Mouse (Mus musculus): ENCODE data around the gene Cpsf6. TPM values are rescaled to one million over a fixed set of nuclear protein-coding genes. Genes with fewer than 3 reads are reported as not detected.

The Cpsf6 gene
- polyA plus RNA-seq, 1 experiment, result 57.9 TPM

- TF ChIP-seq CTCF (IDR thresholded peaks at IDR 0.05; ENCODE audit: low read depth, low read length), result no peak
- TF ChIP-seq POLR2A (IDR thresholded peaks at IDR 0.05; ENCODE audit: borderline replicate concordance, low read depth, low read length), result no peak
- no peak overlapping the region for H3K4me3 ChIP-seq (ENCODE audit: insufficient read depth, low read length)
- H3K4me1 ChIP-seq (ENCODE audit: control insufficient read depth, insufficient read depth, low read length), result peaks cover 31% of the 10 kb centered on the region
- H3K27ac ChIP-seq (ENCODE audit: insufficient read depth, low read depth, low read length), result no peak overlapping the region
Measured at GRCm38 (mm10) chr10:117414726-117415125, 34.9 kb upstream of the Cpsf6 start.

GRCm38 (mm10) chr10:117413562-117414527, 34.0 kb upstream of the Cpsf6 start:
- Histone ChIP-seq H3K4me3 (ENCODE audit: insufficient read depth, low read length) (no peak overlapping the region), H3K27ac (ENCODE audit: insufficient read depth, low read depth, low read length) (no peak overlapping the region), H3K4me1 (ENCODE audit: control insufficient read depth, insufficient read depth, low read length) (peaks cover 29% of the 10 kb centered on the region)
- TF ChIP-seq CTCF (IDR thresholded peaks at IDR 0.05; ENCODE audit: low read depth, low read length), result no peak
- no peak for TF ChIP-seq POLR2A (IDR thresholded peaks at IDR 0.05; ENCODE audit: borderline replicate concordance, low read depth, low read length)

- Histone ChIP-seq H3K4me3 (ENCODE audit: insufficient read depth, low read length) (no peak overlapping the region), H3K27ac (ENCODE audit: insufficient read depth, low read depth, low read length) (peak overlapping the region; percentile 48)
Measured at GRCm38 (mm10) chr10:117412474-117413057, 32.8 kb upstream of the Cpsf6 start.

GRCm38 (mm10) chr10:117411716-117412473, 32.1 kb upstream of the Cpsf6 start:
- TF ChIP-seq CTCF (IDR thresholded peaks at IDR 0.05; ENCODE audit: low read depth, low read length), result no peak
- no peak for TF ChIP-seq POLR2A (IDR thresholded peaks at IDR 0.05; ENCODE audit: borderline replicate concordance, low read depth, low read length)
- H3K27ac ChIP-seq (ENCODE audit: insufficient read depth, low read depth, low read length), result peak overlapping the region; percentile 48; the same call in 1 of the 2 replicates
- H3K4me3 ChIP-seq (ENCODE audit: insufficient read depth, low read length), result no peak overlapping the region
- peaks cover 36% of the 10 kb centered on the region for H3K4me1 ChIP-seq (ENCODE audit: control insufficient read depth, insufficient read depth, low read length)

More at GRCm38 (mm10) chr10:117412474-117413057, 32.8 kb upstream of the Cpsf6 start:
- peaks cover 36% of the 10 kb centered on the region for H3K4me1 ChIP-seq (ENCODE audit: control insufficient read depth, insufficient read depth, low read length)
- TF ChIP-seq CTCF (IDR thresholded peaks at IDR 0.05; ENCODE audit: low read depth, low read length), result no peak

- TF ChIP-seq CTCF (IDR thresholded peaks at IDR 0.05; ENCODE audit: low read depth, low read length), result no peak
- no peak for TF ChIP-seq POLR2A (IDR thresholded peaks at IDR 0.05; ENCODE audit: borderline replicate concordance, low read depth, low read length)
- H3K4me3 ChIP-seq (ENCODE audit: insufficient read depth, low read length), result no peak overlapping the region
- H3K27ac ChIP-seq (ENCODE audit: insufficient read depth, low read depth, low read length), result no peak overlapping the region
- peaks cover 33% of the 10 kb centered on the region for H3K4me1 ChIP-seq (ENCODE audit: control insufficient read depth, insufficient read depth, low read length)
Measured at GRCm38 (mm10) chr10:117411131-117411530, 31.3 kb upstream of the Cpsf6 start.

DNA sequence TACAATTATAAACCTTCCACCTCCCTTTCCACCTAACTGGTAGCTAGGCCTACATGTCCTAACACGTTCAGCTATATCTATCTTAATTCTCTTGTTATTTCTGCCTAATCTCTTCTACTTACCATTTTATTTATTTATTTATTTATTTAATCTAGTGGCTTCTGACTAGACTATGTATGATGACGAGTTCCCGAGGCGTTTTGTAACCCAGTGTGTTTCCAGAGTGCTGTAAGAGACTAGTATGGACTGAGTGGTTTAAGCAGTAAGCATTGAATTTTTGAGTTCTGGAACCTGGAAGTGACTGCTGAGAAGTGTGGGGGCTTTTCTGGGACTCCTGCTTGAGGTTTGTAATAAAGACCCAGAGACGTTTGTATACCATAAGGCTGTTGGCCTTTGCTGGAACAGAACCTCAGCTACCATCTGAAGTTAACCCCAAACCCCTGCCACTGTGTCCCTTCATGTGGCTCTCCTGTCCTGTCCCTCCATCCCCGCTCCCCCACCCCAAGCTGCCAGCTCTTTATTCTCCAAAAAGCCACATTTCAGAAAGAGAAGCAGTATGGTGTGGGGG, 30.8 kb upstream of the Cpsf6 start:
- TF ChIP-seq POLR2A (IDR thresholded peaks at IDR 0.05; ENCODE audit: borderline replicate concordance, low read depth, low read length) (no peak), CTCF (IDR thresholded peaks at IDR 0.05; ENCODE audit: low read depth, low read length) (no peak)
- H3K27ac ChIP-seq (ENCODE audit: insufficient read depth, low read depth, low read length), result no peak overlapping the region
- H3K4me3 ChIP-seq (ENCODE audit: insufficient read depth, low read length), result no peak overlapping the region
- peaks cover 33% of the 10 kb centered on the region for H3K4me1 ChIP-seq (ENCODE audit: control insufficient read depth, insufficient read depth, low read length)

GRCm38 (mm10) chr10:117409373-117410354, 29.8 kb upstream of the Cpsf6 start:
- no peak overlapping the region for H3K27ac ChIP-seq (ENCODE audit: insufficient read depth, low read depth, low read length)
- TF ChIP-seq POLR2A (IDR thresholded peaks at IDR 0.05; ENCODE audit: borderline replicate concordance, low read depth, low read length) (no peak), CTCF (IDR thresholded peaks at IDR 0.05; ENCODE audit: low read depth, low read length) (no peak)
- H3K4me1 ChIP-seq (ENCODE audit: control insufficient read depth, insufficient read depth, low read length), result peaks cover 33% of the 10 kb centered on the region
- no peak overlapping the region for H3K4me3 ChIP-seq (ENCODE audit: insufficient read depth, low read length)

- no peak overlapping the region for H3K27ac ChIP-seq (ENCODE audit: insufficient read depth, low read depth, low read length)
- H3K4me1 ChIP-seq (ENCODE audit: control insufficient read depth, insufficient read depth, low read length), result peaks cover 28% of the 10 kb centered on the region
- no peak overlapping the region for H3K4me3 ChIP-seq (ENCODE audit: insufficient read depth, low read length)
- TF ChIP-seq POLR2A (IDR thresholded peaks at IDR 0.05; ENCODE audit: borderline replicate concordance, low read depth, low read length) (no peak), CTCF (IDR thresholded peaks at IDR 0.05; ENCODE audit: low read depth, low read length) (no peak)
Measured at GRCm38 (mm10) chr10:117408545-117409372, 28.9 kb upstream of the Cpsf6 start.

Measured in bone marrow macrophage, adult 2 months (primary cell).